Mouse (Mus musculus): ENCODE results near the gene Ensa. TPM values are rescaled to one million over a fixed set of nuclear protein-coding genes. Genes with fewer than 3 reads are reported as not detected.

Gene Ensa
- polyA plus RNA-seq, 2 experiments = 43.4 to 67.8 TPM

DNA sequence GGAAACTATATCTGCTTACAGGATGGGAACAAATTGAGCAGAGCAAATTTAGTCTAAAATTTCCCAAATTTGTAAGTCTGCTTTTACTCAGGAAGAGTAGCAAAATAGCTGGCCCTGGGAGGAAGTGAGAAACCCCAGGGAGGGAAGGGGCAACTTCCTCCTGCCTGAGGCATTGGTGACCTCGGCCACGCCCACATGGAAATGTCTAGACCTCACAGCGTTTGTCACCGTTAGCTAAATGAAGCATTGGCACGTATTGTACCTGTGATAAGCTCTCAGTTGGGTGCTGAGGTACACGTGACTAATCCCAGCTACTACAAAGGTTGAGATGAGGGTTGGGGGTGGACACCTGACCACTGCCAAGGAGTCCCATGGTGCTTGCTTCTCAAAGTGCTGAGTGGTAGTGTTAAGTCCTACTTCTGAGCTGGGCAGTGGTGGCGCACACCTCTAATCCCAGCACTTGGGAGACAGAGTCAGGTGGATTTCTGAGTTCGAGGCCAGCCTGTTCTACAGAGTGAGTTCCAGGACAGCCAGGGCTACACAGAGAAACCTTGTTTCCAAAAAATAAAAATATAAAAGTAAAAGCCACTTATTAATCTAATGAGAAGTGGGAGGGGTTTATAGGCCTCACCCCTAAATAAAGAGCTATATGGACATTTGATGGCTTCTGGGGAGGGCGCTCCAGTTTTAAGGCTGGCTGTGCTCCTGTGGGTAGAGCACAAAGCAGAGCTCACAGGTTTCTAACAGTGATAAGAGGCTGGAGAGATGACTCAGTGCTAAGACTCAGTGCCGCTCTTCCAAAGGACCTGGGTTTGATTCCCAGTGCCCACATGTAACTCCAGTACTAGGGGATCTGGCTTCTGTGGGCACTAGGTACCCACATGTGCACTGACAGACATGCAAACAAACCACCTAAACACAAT is 20.8 kb downstream of the Ensa start:
- no peaks in the 10 kb centered on the region for H3K27me3 ChIP-seq (ENCODE audit: control insufficient read depth, insufficient read depth, low read length)
- DNase-seq (ENCODE audit: low spot score) (no peak), ATAC-seq (ENCODE audit: low FRiP score, low read depth) (no peak)
- H3K4me1 ChIP-seq (ENCODE audit: control insufficient read depth, insufficient read depth, low read length) = peaks cover 4% of the 10 kb centered on the region; the same call in 1 of the 2 replicates
- 60% methylated on average over 10 of the region's 10 CpGs for WGBS
- no peak for TF ChIP-seq POLR2A (IDR thresholded peaks at IDR 0.05; ENCODE audit: borderline replicate concordance, extremely low read depth, insufficient read depth, insufficient read length)
- no peak overlapping the region for H3K4me3 ChIP-seq (replicated peaks; ENCODE audit: low read length)
- no peak overlapping the region for H3K9ac ChIP-seq (ENCODE audit: low read depth, low read length, severe bottlenecking)
- H3K9me3 ChIP-seq (ENCODE audit: control insufficient read depth, low read length) = no peaks in the 10 kb centered on the region
- no peak overlapping the region for H3K4me2 ChIP-seq (replicated peaks; ENCODE audit: low read depth, low read length, severe bottlenecking)
- 0 out of 2 replicates have a peak, but pooled peaks cover under 1% of the 10 kb centered on the region for H3K36me3 ChIP-seq (ENCODE audit: control insufficient read depth, insufficient read depth, low read length)
- H3K27ac ChIP-seq (replicated peaks; ENCODE audit: low read depth, low read length) = no peak overlapping the region

DNA sequence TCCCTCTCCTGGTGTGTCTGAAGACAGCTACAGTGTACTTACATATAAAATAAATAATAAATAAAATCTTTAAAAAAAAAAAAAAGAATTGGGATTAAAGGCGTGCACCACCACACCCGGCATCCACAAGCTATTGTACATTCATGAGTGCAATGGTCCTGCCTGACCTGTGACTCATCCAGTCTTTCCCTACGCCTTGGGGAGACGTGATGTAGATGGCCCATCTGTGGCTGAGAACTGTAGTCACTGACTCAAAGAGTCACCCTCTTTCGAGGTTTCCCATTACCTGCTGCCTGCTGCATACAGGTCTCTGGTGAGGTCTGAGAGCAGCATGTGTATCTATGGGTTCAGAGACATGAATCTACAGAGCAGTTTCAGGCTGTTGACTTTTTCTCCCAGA is 23.2 kb downstream of the Ensa start:
- Histone ChIP-seq H3K4me1 (ENCODE audit: control insufficient read depth, insufficient read depth, low read length) (peaks cover 13% of the 10 kb centered on the region; the same call in 1 of the 2 replicates), H3K4me3 (replicated peaks; ENCODE audit: low read length) (no peak overlapping the region), H3K4me2 (replicated peaks; ENCODE audit: low read depth, low read length, severe bottlenecking) (no peak overlapping the region), H3K9me3 (ENCODE audit: control insufficient read depth, low read length) (no peaks in the 10 kb centered on the region), H3K36me3 (ENCODE audit: control insufficient read depth, insufficient read depth, low read length) (no peaks in the 10 kb centered on the region), H3K9ac (ENCODE audit: low read depth, low read length, severe bottlenecking) (no peak overlapping the region), H3K27me3 (ENCODE audit: control insufficient read depth, insufficient read depth, low read length) (no peaks in the 10 kb centered on the region), H3K27ac (replicated peaks; ENCODE audit: low read depth, low read length) (no peak overlapping the region)
- no peak for TF ChIP-seq POLR2A (IDR thresholded peaks at IDR 0.05; ENCODE audit: borderline replicate concordance, extremely low read depth, insufficient read depth, insufficient read length)
- DNase-seq (ENCODE audit: low spot score) = no peak
- no peak for ATAC-seq (ENCODE audit: low FRiP score, low read depth)
- WGBS = 88% methylated on average over 5 of the region's 5 CpGs

DNA sequence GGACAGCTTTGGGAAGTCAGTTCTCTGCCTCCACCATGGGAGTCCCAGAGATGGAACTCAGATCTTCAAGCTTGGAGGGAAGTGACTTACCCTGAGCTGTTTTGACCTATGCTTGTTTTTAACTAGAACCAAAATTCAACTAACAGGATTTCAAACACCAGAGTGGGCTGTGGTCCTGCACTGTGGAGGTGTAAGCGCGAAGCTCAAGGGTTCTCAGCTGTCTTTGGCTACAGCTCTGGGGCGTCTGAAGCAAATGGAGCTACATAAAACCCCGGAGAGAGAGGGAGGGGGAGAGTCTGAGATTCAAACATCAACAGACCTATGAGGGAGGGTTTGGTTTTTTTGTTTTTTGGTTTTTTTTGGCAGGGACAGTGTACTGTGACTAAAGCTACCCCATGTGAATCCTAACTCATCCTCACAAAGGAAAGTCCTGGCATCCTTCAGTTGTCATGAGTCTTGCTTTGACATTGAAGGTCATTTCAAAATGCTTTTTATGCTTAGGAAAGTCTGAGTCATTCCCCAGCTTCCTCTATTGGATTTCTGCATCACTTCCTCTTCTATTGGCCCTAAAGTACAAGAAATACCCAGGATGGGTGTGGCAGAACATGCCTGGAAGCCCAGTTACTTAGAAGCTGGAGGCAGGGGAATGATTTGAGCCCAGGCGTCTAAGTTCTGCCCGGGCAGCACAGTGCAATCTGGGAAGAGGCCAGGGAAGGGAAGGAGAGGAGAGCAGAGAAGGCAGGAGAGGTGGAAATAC is 25.7 kb downstream of the Ensa start:
- H3K9me3 ChIP-seq (ENCODE audit: control insufficient read depth, low read length) = no peaks in the 10 kb centered on the region
- peak overlapping the region; percentile 68 for H3K27ac ChIP-seq (replicated peaks; ENCODE audit: low read depth, low read length)
- no peak overlapping the region for H3K4me2 ChIP-seq (replicated peaks; ENCODE audit: low read depth, low read length, severe bottlenecking)
- whole genome bisulfite sequencing = 48% methylated on average over 6 of the region's 6 CpGs
- H3K4me1 ChIP-seq (ENCODE audit: control insufficient read depth, insufficient read depth, low read length) = peaks cover 14% of the 10 kb centered on the region; the same call in 1 of the 2 replicates
- no peaks in the 10 kb centered on the region for H3K27me3 ChIP-seq (ENCODE audit: control insufficient read depth, insufficient read depth, low read length)
- H3K36me3 ChIP-seq (ENCODE audit: control insufficient read depth, insufficient read depth, low read length) = no peaks in the 10 kb centered on the region
- ATAC-seq (ENCODE audit: low FRiP score, low read depth) = no peak
- no peak for TF ChIP-seq POLR2A (IDR thresholded peaks at IDR 0.05; ENCODE audit: borderline replicate concordance, extremely low read depth, insufficient read depth, insufficient read length)
- no peak overlapping the region for H3K9ac ChIP-seq (ENCODE audit: low read depth, low read length, severe bottlenecking)
- H3K4me3 ChIP-seq (replicated peaks; ENCODE audit: low read length) = no peak overlapping the region
- peak; percentile 36 for DNase-seq (ENCODE audit: low spot score)

DNA sequence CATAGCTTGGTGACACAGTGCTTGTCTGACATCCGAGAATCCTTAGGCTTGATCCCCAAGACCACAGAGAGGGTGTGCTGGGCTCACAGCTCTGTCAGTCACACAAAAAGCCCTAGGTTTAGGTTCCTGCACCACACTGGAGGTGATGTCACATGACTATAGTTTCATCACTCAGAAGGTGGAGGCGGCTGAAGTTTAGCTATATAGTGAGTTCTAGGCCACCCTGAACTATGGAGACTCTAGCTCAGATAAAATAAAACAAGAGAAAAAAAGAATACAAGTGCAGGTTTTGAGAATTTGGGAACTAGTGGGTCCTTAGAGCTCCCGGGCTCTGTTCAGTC is 26.2 kb downstream of the Ensa start:
- H3K27ac ChIP-seq (replicated peaks; ENCODE audit: low read depth, low read length) = peak overlapping the region; percentile 68; the same call in 1 of the 2 replicates
- no peak for ATAC-seq (ENCODE audit: low FRiP score, low read depth)
- 83% methylated on average over 3 of the region's 3 CpGs for WGBS

More for the DNA sequence above, 26.2 kb downstream of the Ensa start:
- Histone ChIP-seq H3K27me3 (ENCODE audit: control insufficient read depth, insufficient read depth, low read length) (no peaks in the 10 kb centered on the region), H3K36me3 (ENCODE audit: control insufficient read depth, insufficient read depth, low read length) (no peaks in the 10 kb centered on the region), H3K4me3 (replicated peaks; ENCODE audit: low read length) (no peak overlapping the region), H3K4me1 (ENCODE audit: control insufficient read depth, insufficient read depth, low read length) (peaks cover 14% of the 10 kb centered on the region; the same call in 1 of the 2 replicates), H3K4me2 (replicated peaks; ENCODE audit: low read depth, low read length, severe bottlenecking) (no peak overlapping the region), H3K9me3 (ENCODE audit: control insufficient read depth, low read length) (no peaks in the 10 kb centered on the region), H3K9ac (ENCODE audit: low read depth, low read length, severe bottlenecking) (no peak overlapping the region)
- no peak for TF ChIP-seq POLR2A (IDR thresholded peaks at IDR 0.05; ENCODE audit: borderline replicate concordance, extremely low read depth, insufficient read depth, insufficient read length)
- no peak for DNase-seq (ENCODE audit: low spot score)
